8 mouse cellular contexts compared by ENCODE assay signal in the genomic region with DNA sequence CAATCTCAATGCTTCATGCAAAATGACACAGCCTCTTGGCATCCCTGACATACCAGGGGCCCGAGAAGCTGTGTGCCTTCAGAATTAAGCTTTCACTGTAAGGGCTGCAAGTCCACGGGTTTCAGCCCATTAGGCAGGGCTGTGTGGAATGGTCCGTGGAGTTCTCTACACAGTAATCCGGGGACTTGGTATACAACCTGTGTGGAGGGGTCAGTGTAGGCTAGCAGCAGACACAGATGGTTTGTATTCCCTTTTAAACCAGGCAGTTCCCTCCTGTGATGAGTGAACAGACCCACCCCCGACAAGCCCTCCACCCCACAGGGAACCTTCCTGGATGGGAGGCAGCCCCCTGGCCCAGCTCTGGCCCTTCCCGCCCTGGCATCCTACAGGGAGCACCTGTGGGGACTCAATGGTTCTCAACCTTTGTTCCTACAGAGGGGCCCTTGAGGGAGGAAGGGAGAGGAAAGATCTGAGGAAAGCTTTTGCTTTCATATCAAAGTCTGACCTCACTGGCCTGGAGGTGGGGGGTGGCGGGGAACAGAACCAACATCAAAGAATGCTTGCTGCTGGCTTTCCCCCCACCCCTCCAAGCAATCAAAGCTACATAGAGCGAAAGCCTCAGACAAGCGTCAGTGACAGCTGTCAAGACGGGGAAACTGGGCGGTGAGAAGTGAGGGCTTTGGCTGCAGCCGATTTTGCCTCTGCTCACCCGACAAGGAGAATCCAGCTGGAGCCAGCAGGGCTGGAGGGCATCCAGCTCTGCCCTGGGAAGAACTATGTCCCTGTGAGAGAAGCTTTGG.
DNase-seq lines count a peak whose midpoint lies in the region; ATAC-seq lines count a peak whose summit lies in the region.

No protein-coding gene starts in this region.

- H3K4me1 ChIP-seq in forebrain, embryonic 11.5 days (replicated peaks; ENCODE audit: control insufficient read depth, insufficient read depth, low read length), result peaks cover 5% of the 10 kb centered on the region; the same call in 1 of the 2 replicates
- peaks cover 16% of the 10 kb centered on the region for H3K4me1 ChIP-seq in hindbrain, embryonic 16.5 days (ENCODE audit: control insufficient read depth, insufficient read depth, low read depth, low read length)
- H3K4me1 ChIP-seq in liver, embryonic 11.5 days (replicated peaks; ENCODE audit: control insufficient read depth, insufficient read depth, low read length), result peaks cover 19% of the 10 kb centered on the region

- intact Hi-C loops in gastrocnemius, postnatal 14 days (cut with DNase I; ENCODE audit: low total_unique reads), result no loop called here

- no peak overlapping the region for H3K9ac ChIP-seq in forebrain, embryonic 11.5 days (ENCODE audit: low read length)
- H3K9ac ChIP-seq in hindbrain, embryonic 16.5 days (ENCODE audit: low read depth, low read length), result no peak overlapping the region
- H3K9ac ChIP-seq in liver, embryonic 11.5 days (ENCODE audit: low read depth, low read length), result no peak overlapping the region

- no peak for ATAC-seq in forebrain, embryonic 11.5 days (replicated peaks; ENCODE audit: low FRiP score)
- ATAC-seq in hindbrain, embryonic 16.5 days, result peak; percentile 40; the same call in 1 of the 2 replicates
- ATAC-seq in liver, embryonic 11.5 days (replicated peaks; ENCODE audit: low FRiP score), result no peak

- H3K36me3 ChIP-seq in forebrain, embryonic 11.5 days (ENCODE audit: control insufficient read depth, insufficient read depth, low read length), result no peaks in the 10 kb centered on the region
- H3K36me3 ChIP-seq in hindbrain, embryonic 16.5 days (ENCODE audit: control insufficient read depth, insufficient read depth, low read length), result no peaks in the 10 kb centered on the region
- no peaks in the 10 kb centered on the region; the same call in 1 of the 2 replicates for H3K36me3 ChIP-seq in liver, embryonic 11.5 days (ENCODE audit: control insufficient read depth, insufficient read depth, low read length)

- no peak overlapping the region for H3K4me3 ChIP-seq in forebrain, embryonic 11.5 days (ENCODE audit: low read depth, low read length)
- no peak overlapping the region for H3K4me3 ChIP-seq in hindbrain, embryonic 16.5 days (ENCODE audit: low read length)
- no peak overlapping the region for H3K4me3 ChIP-seq in liver, embryonic 11.5 days (ENCODE audit: low read depth, low read length)

- H3K27me3 ChIP-seq in forebrain, embryonic 11.5 days (ENCODE audit: control insufficient read depth, insufficient read depth, low read length), result no peaks in the 10 kb centered on the region
- no peaks in the 10 kb centered on the region for H3K27me3 ChIP-seq in hindbrain, embryonic 16.5 days (replicated peaks; ENCODE audit: control insufficient read depth, insufficient read depth, low read length)
- no peaks in the 10 kb centered on the region; the same call in 1 of the 2 replicates for H3K27me3 ChIP-seq in liver, embryonic 11.5 days (replicated peaks; ENCODE audit: control insufficient read depth, insufficient read depth, low read length)

- 0 out of 2 replicates have a peak overlapping the region, but pooled peaks have one; percentile 19 for H3K4me2 ChIP-seq in forebrain, embryonic 11.5 days (ENCODE audit: low read depth, low read length, severe bottlenecking)
- no peak overlapping the region for H3K4me2 ChIP-seq in hindbrain, embryonic 16.5 days (ENCODE audit: low read length)
- no peak overlapping the region for H3K4me2 ChIP-seq in liver, embryonic 11.5 days

- H3K9me3 ChIP-seq in forebrain, embryonic 11.5 days (ENCODE audit: control insufficient read depth, low read length), result no peaks in the 10 kb centered on the region
- no peaks in the 10 kb centered on the region for H3K9me3 ChIP-seq in hindbrain, embryonic 16.5 days (ENCODE audit: control insufficient read depth, low read length)
- H3K9me3 ChIP-seq in liver, embryonic 11.5 days (ENCODE audit: control insufficient read depth, low read length), result no peaks in the 10 kb centered on the region

- no peak overlapping the region for H3K27ac ChIP-seq in forebrain, embryonic 11.5 days (ENCODE audit: low read depth, low read length)
- H3K27ac ChIP-seq in hindbrain, embryonic 16.5 days (ENCODE audit: low read depth, low read length), result peak overlapping the region; percentile 18; the same call in 1 of the 2 replicates
- H3K27ac ChIP-seq in liver, embryonic 11.5 days (ENCODE audit: low read depth, low read length), result no peak overlapping the region

- WGBS in forebrain, embryonic 11.5 days, result 14% methylated on average over 13 of the region's 13 CpGs
- WGBS in hindbrain, embryonic 16.5 days, result 18% methylated on average over 13 of the region's 13 CpGs
- WGBS in liver, embryonic 11.5 days, result 29% methylated on average over 13 of the region's 13 CpGs

- DNase-seq in gastrocnemius, postnatal 14 days, result peak; percentile 15
- no peak for DNase-seq in gastrocnemius, adult 8-10 months (ENCODE audit: low spot score in 2 of 2)
- no peak for DNase-seq in forebrain, embryonic 11.5 days (ENCODE audit: low spot score)
- peak; percentile 58 for DNase-seq in lung, postnatal 14 days
- no peak for DNase-seq in right cerebral cortex, postnatal 4 days
- no peak for DNase-seq in right cerebral cortex, adult 2 months (ENCODE audit: low spot score in 2 of 2)
- no peak for DNase-seq in liver, embryonic 11.5 days (ENCODE audit: low spot score)

Comparison
In these comparisons a context has a peak if more than half of its experiments do, and no peak if none do; other contexts are left out.
1. DNase-seq: peak in gastrocnemius, postnatal 14 days (single experiment) and lung, postnatal 14 days (single experiment); none in gastrocnemius, adult 8-10 months (0 of 2), forebrain, embryonic 11.5 days (single experiment), right cerebral cortex, postnatal 4 days (single experiment), right cerebral cortex, adult 2 months (0 of 2) and liver, embryonic 11.5 days (single experiment).